ENCODE assay signal across 10 mouse cellular contexts in the genomic region with DNA sequence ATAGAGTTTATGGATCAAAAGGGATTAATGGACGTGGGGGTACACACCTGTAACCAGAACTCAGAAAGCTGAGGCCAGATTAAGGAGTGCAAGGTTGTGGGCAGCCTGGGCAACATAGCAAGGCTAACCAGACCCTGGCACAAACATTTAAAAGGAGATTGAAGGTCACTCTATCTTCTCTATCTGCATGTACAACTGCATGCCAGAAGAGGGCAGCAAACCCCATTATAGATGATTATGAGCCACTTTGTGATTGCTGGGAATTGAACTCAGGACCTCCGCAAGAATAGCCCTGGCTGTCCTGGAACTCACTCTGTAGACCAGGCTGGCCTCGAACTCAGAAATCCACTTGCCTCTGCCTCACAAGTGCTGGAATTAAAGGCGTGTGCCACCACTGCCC. TPM values are rescaled to one million over a fixed set of nuclear protein-coding genes. Genes with fewer than 3 reads are reported as not detected.
DNase-seq lines count a peak whose midpoint lies in the region; ATAC-seq and TF ChIP-seq lines count a peak whose summit lies in the region.
"Had no signal": no experiment of that assay in that cellular context is flagged by ENCODE, and none has a peak within 500 bp of the region (broad histone marks: within the 10 kb centered on the region; RNA-seq: fewer than 3 reads in every experiment).

No protein-coding gene starts in this region.

- no peak overlapping the region for H3K27ac ChIP-seq in heart, postnatal 0 days (ENCODE audit: low read depth)
- H3K27ac ChIP-seq in heart, embryonic 11.5 days (ENCODE audit: low read depth, low read length), result no peak overlapping the region
- H3K27ac ChIP-seq: forebrain, embryonic 12.5 days; liver, embryonic 15.5 days had no signal

- no peaks in the 10 kb centered on the region for H3K36me3 ChIP-seq in heart, postnatal 0 days (replicated peaks; ENCODE audit: control insufficient read depth, insufficient read depth, low read length)
- no peaks in the 10 kb centered on the region for H3K36me3 ChIP-seq in heart, embryonic 11.5 days (ENCODE audit: control insufficient read depth, insufficient read depth, low read length)
- H3K36me3 ChIP-seq: forebrain, embryonic 12.5 days; liver, embryonic 15.5 days had no signal

- H3K4me1 ChIP-seq in heart, postnatal 0 days (ENCODE audit: control insufficient read depth, insufficient read depth), result no peaks in the 10 kb centered on the region
- no peaks in the 10 kb centered on the region for H3K4me1 ChIP-seq in heart, embryonic 11.5 days (ENCODE audit: control insufficient read depth, insufficient read depth, low read length)
- H3K4me1 ChIP-seq: forebrain, embryonic 12.5 days; liver, embryonic 15.5 days had no signal

- ATAC-seq in heart, postnatal 0 days (ENCODE audit: insufficient read depth, low read depth), result no peak
- ATAC-seq in heart, embryonic 11.5 days (replicated peaks; ENCODE audit: insufficient number of reproducible peaks, low FRiP score, low TSS enrichment), result no peak

- no peak overlapping the region for H3K9ac ChIP-seq in heart, postnatal 0 days (replicated peaks; ENCODE audit: low read depth, low read length)
- no peak overlapping the region for H3K9ac ChIP-seq in heart, embryonic 11.5 days (ENCODE audit: low read depth, low read length)
- H3K9ac ChIP-seq: forebrain, embryonic 12.5 days; liver, embryonic 15.5 days had no signal

- TF ChIP-seq CTCF in heart, postnatal 0 days (IDR thresholded peaks at IDR 0.05; ENCODE audit: low read depth), result peak; percentile 41

- no peak for TF ChIP-seq EP300 in heart, postnatal 0 days (IDR thresholded peaks at IDR 0.05; ENCODE audit: low read depth)

- whole genome bisulfite sequencing in heart, postnatal 0 days, result 58% methylated on average over 4 of the region's 4 CpGs
- 53% methylated on average over 4 of the region's 4 CpGs for WGBS in heart, embryonic 11.5 days (ENCODE audit: insufficient replicate concordance)

- intact Hi-C loops in heart, postnatal 10 days (cut with DNase I), result no loop called here

- H3K27me3 ChIP-seq in heart, postnatal 0 days (ENCODE audit: control insufficient read depth, insufficient read depth, low read length), result no peaks in the 10 kb centered on the region
- H3K27me3 ChIP-seq in heart, embryonic 11.5 days (ENCODE audit: control insufficient read depth, insufficient read depth, low read length), result no peaks in the 10 kb centered on the region
- H3K27me3 ChIP-seq: forebrain, embryonic 12.5 days; liver, embryonic 15.5 days had no signal

- H3K4me2 ChIP-seq in heart, postnatal 0 days (ENCODE audit: low read depth, low read length), result no peak overlapping the region
- H3K4me2 ChIP-seq in heart, embryonic 11.5 days, result no peak overlapping the region
- H3K4me2 ChIP-seq: forebrain, embryonic 12.5 days; liver, embryonic 15.5 days had no signal

- no peak for DNase-seq in heart, postnatal 0 days (ENCODE audit: low spot score)
- no peak for DNase-seq in heart, postnatal 10 days
- DNase-seq in thymus, postnatal 14 days, result peak; percentile 24
- DNase-seq in thymus, adult 18-20 months, result no peak
- peak; percentile 66 for DNase-seq in induced T-regulatory cell, adult 2 months (ENCODE audit: low read depth)
- DNase-seq in frontal cortex, postnatal 14 days (ENCODE audit: low spot score in 2 of 2), result no peak
- DNase-seq in heart, adult 9 months (ENCODE audit: low spot score in 2 of 2), result no peak

- H3K4me3 ChIP-seq in heart, postnatal 0 days (ENCODE audit: low read depth, low read length), result no peak overlapping the region
- no peak overlapping the region for H3K4me3 ChIP-seq in heart, embryonic 11.5 days (ENCODE audit: low read depth, low read length)
- H3K4me3 ChIP-seq: forebrain, embryonic 12.5 days; liver, embryonic 15.5 days had no signal

- H3K9me3 ChIP-seq in heart, postnatal 0 days (replicated peaks; ENCODE audit: control insufficient read depth, low read length), result 0 out of 2 replicates have a peak, but pooled peaks cover 7% of the 10 kb centered on the region
- no peaks in the 10 kb centered on the region for H3K9me3 ChIP-seq in heart, embryonic 11.5 days (replicated peaks; ENCODE audit: control insufficient read depth, low read length)
- H3K9me3 ChIP-seq: forebrain, embryonic 12.5 days; liver, embryonic 15.5 days had no signal

RNA-seq across cellular contexts. Expression of gene Nup85, which starts 11.5 kb away (rescaled TPM):
- total RNA-seq in heart, postnatal 0 days (2014; rRNA removed; ENCODE audit: low replicate concordance), result 32.3 and 102 TPM in 2 replicates
- 33.9 and 40.8 TPM in 2 replicates for polyA plus RNA-seq in heart, postnatal 0 days (2015; fragmentation: Nextera tagmentation; extraction: Ambion mirVana)
- 10 to 100 TPM; 27.0 to 28.1 TPM for total RNA-seq in heart, postnatal 10 days (2021)
- 131 and 133 TPM in 2 replicates for polyA plus RNA-seq in heart, embryonic 11.5 days (2014; fragmentation: Nextera tagmentation; extraction: Ambion mirVana)

RNA-seq across cellular contexts. Expression of gene Sumo2, which starts 16.7 kb away (rescaled TPM):
- 320 and 327 TPM in 2 replicates for total RNA-seq in heart, postnatal 0 days (2014; rRNA removed; ENCODE audit: low replicate concordance)
- polyA plus RNA-seq in heart, postnatal 0 days (2015; fragmentation: Nextera tagmentation; extraction: Ambion mirVana), result 549 and 562 TPM in 2 replicates
- total RNA-seq in heart, postnatal 10 days (2021), result 100 to 1,000 TPM; 217 to 251 TPM
- 702 and 712 TPM in 2 replicates for polyA plus RNA-seq in heart, embryonic 11.5 days (2014; fragmentation: Nextera tagmentation; extraction: Ambion mirVana)

RNA-seq across cellular contexts. Expression of gene Jpt1, which starts 38.6 kb away (rescaled TPM):
- 433 and 473 TPM in 2 replicates for total RNA-seq in heart, postnatal 0 days (2014; rRNA removed; ENCODE audit: low replicate concordance)
- polyA plus RNA-seq in heart, postnatal 0 days (2015; fragmentation: Nextera tagmentation; extraction: Ambion mirVana), result 496 and 503 TPM in 2 replicates
- total RNA-seq in heart, postnatal 10 days (2021), result 100 to 1,000 TPM; 338 to 393 TPM
- polyA plus RNA-seq in heart, embryonic 11.5 days (2014; fragmentation: Nextera tagmentation; extraction: Ambion mirVana), result 434 and 457 TPM in 2 replicates

RNA-seq across cellular contexts. Expression of gene Mrps7, which starts 50.9 kb away (rescaled TPM):
- 53.1 and 56.7 TPM in 2 replicates for total RNA-seq in heart, postnatal 0 days (2014; rRNA removed; ENCODE audit: low replicate concordance)
- 85.1 and 86.4 TPM in 2 replicates for polyA plus RNA-seq in heart, postnatal 0 days (2015; fragmentation: Nextera tagmentation; extraction: Ambion mirVana)
- 10 to 100 TPM; 60.2 to 72.5 TPM for total RNA-seq in heart, postnatal 10 days (2021)
- polyA plus RNA-seq in heart, embryonic 11.5 days (2014; fragmentation: Nextera tagmentation; extraction: Ambion mirVana), result 97.7 and 104 TPM in 2 replicates

RNA-seq across cellular contexts. Expression of gene Gga3, which starts 51.1 kb away (rescaled TPM):
- total RNA-seq in heart, postnatal 0 days (2014; rRNA removed; ENCODE audit: low replicate concordance), result 11.8 and 24.0 TPM in 2 replicates
- polyA plus RNA-seq in heart, postnatal 0 days (2015; fragmentation: Nextera tagmentation; extraction: Ambion mirVana), result 7.0 and 7.2 TPM in 2 replicates
- total RNA-seq in heart, postnatal 10 days (2021), result 10 to 100 TPM; 17.9 to 21.0 TPM
- 17.9 and 21.0 TPM in 2 replicates for polyA plus RNA-seq in heart, embryonic 11.5 days (2014; fragmentation: Nextera tagmentation; extraction: Ambion mirVana)

Comparison
In these comparisons a context has a peak if more than half of its experiments do, and no peak if none do; other contexts are left out.
1. DNase-seq: peak in thymus, postnatal 14 days (single experiment) and induced T-regulatory cell, adult 2 months (single experiment); none in heart, postnatal 0 days (single experiment), heart, postnatal 10 days (0 of 2), thymus, adult 18-20 months (0 of 2), frontal cortex, postnatal 14 days (0 of 2) and heart, adult 9 months (0 of 2).